Mouse (Mus musculus) kidney, adult 2 months (tissue): ENCODE results near the gene Tldc2. TPM values are rescaled to one million over a fixed set of nuclear protein-coding genes. Genes with fewer than 3 reads are reported as not detected.

ENCODE experiments used
- DNase-seq: peaks from one replicate; pipeline ENCODE4 v3.0.0; 2021
- H3K27ac ChIP-seq: fragments of 200-500 bp; 2 replicates; pipeline ENCODE4 v1.5.1; 2012; ENCODE audit warnings: low read depth, low read length, control low read depth, inconsistent platforms; ENCODE audit not compliant: insufficient read depth
- H3K27me3 ChIP-seq: fragments of 200-500 bp; replicated peaks from 2 replicates; pipeline ENCODE4 v1.6.1; 2012; ENCODE audit warnings: mild to moderate bottlenecking, moderate library complexity, low read length, inconsistent platforms; ENCODE audit not compliant: control insufficient read depth, insufficient read depth
- H3K36me3 ChIP-seq: fragments of 200-500 bp; 2 replicates; pipeline ENCODE4 v1.6.1; 2012; ENCODE audit warnings: mild to moderate bottlenecking, moderate library complexity, low read length, inconsistent platforms; ENCODE audit not compliant: control insufficient read depth, insufficient read depth
- H3K4me1 ChIP-seq: fragments of 200-500 bp; 2 replicates; pipeline ENCODE4 v1.6.1; 2011; ENCODE audit warnings: low read length; ENCODE audit not compliant: control insufficient read depth, insufficient read depth
- H3K4me3 ChIP-seq: fragments of 200-500 bp; 2 replicates; pipeline ENCODE4 v1.5.1; 2011; ENCODE audit warnings: mild to moderate bottlenecking, low read depth, low read length, control low read depth; ENCODE audit not compliant: insufficient read depth
- CTCF ChIP-seq: fragments of 200-500 bp; conservative IDR thresholded peaks from 2 replicates; pipeline ENCODE4 v1.5.1; 2011; ENCODE audit warnings: low read depth, mild to moderate bottlenecking, control low read depth, low read length, moderate library complexity, mixed read lengths; ENCODE audit not compliant: insufficient read depth, insufficient read length
- POLR2A ChIP-seq: fragments of 200-500 bp; IDR thresholded peaks from one replicate; pipeline ENCODE4 v1.6.1; 2011; ENCODE audit warnings: low read depth, low read length, control low read depth
- WGBS: fragments of 180-500 bp; shearing (Covaris S2); methylation state at CpG from one replicate; pipeline ENCODE4 v1.1.7; 2018; 5-methylcytosine and 5-hydroxymethylcytosine counted together
- polyA plus RNA-seq: library from polyadenylated mRNA; depleted of rRNA; stranded (reverse); fragments of >200 nt; gene quantifications from 2 replicates; pipeline ENCODE4 v1.2.3, GENCODE M21; 2012

Tldc2 gene
- polyA plus RNA-seq, 1 experiment, result 11.3 TPM

DNA sequence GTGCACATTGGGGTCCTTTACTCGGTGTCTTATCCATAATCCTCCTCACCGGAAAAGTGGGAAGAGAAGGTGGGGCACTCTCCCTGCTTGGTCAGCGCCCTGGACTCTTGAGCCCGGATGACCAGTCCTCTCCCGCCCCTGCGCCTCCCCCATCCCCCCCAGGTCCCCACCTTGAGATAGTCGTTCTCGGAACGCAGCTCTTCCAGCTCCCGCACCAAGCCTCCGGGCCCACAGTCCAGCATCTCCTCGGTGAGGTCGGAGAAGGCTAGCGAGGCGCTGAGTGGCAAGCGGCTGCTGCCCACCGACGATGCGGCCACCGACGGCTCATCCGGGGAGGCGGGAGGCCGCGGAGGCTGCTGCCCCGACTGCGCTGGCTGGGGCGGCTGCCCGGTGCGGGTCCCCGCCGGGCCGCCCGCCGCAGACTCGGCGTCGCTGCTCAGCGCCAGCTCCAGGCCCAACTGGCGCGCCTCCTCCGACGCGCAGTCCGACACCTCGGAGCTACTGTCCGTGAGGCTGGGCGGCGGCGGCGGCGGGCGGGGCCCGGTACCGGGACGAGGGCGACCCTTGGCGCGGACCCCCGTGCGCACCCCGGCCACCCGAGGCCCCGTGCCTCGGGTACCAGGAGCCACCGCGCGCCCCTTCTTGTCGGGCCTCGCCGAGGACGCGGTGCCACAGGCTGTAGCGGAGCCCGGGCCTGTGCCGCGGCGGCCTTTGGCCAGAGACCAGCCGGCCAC is 8.6 kb upstream of the Tldc2 start:
- Histone ChIP-seq H3K36me3 (no peaks in the 10 kb centered on the region), H3K27me3 (no peaks in the 10 kb centered on the region), H3K4me3 (peak overlapping the region; percentile 65), H3K27ac (peak overlapping the region; percentile 60), H3K4me1 (peaks cover 6% of the 10 kb centered on the region; the same call in 1 of the 2 replicates)
- peak; percentile 37 for DNase-seq
- TF ChIP-seq CTCF, result no peak
- TF ChIP-seq POLR2A, result no peak
- under 1% methylated on average over 79 of the region's 79 CpGs for WGBS

DNA sequence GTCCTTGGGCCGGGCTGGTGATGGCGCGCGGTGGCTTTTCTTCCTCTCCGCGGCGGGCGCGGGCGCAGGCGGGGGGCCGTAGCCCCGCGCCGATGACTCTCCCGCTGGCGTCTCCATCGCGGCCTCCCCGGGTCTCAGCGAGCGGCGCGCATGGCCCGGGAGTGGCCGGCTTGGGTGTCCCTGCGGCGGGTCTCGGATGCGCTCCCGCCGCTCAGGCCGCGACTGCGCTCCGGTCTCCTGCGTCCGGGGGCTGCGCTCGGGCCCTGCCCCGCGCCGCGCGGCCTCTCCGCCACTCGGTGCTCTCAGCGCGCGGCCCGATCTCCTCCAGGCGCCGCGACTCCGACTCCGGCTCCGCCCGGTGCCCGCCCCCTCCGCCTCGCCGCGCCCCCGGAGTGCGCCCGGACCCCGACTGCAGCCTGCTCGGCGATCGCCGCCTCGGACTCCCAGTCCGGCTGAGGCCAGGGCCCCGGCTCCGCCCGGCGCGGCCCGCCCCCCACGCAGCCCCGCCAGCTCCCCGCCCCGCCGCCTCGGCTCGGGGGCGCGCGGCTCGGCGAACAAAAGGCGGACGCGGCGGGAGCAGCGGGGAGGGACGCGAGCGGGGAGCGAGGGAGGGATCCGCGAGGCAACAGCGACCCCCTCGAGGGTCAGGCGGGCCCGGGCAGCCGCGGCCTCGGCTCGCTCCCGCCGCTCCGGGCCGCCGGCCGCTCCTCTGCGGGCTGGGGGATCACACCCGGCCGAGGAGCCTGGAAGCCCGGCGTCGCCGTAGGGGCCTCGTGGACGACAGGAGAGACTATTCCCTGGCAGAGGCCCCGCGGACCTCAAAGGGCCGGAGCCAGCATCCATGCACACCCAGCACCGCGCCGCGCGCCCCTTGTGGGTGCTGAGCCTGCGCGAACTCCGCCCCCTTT is 7.8 kb upstream of the Tldc2 start, which contains the start of gene Soga1:
Gene Soga1 (minus strand): TSS at position 462 of the 908 bp plus-strand sequence.
- TF ChIP-seq POLR2A, result no peak
- TF ChIP-seq CTCF, result peak; percentile 42
- no peaks in the 10 kb centered on the region for H3K27me3 ChIP-seq
- H3K4me3 ChIP-seq, result peak within 1 kb of the TSS; percentile 65
- WGBS, result 2% methylated on average over 132 of the region's 136 CpGs
- peak; percentile 88 for DNase-seq
- H3K27ac ChIP-seq, result peak within 1 kb of the TSS; percentile 31; the same call in 1 of the 2 replicates
- peaks cover 6% of the 10 kb centered on the region; the same call in 1 of the 2 replicates for H3K4me1 ChIP-seq
- no peaks in the 10 kb centered on the region for H3K36me3 ChIP-seq

DNA sequence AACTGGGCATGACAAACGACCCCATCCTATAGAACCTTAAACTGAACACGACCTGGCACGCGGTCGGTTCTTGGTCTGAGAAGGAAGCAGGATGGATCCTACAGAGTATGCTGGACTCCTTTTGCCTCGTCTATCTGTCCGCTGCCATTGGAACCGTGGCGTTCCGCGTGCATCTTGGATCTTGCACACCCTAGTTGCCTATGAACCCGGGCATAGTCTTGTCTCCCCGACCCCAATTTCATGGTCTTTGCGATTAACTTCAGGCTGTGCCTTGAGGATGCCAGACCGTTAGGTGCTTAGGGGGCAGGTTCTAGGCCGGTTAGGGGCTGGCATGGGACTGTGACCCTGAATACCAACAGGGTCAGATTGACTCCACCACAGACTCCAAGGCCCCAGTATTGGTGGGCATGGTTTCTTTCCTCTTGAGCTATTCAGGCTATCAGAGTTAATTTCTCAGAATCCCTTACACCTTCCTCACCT is 7.1 kb upstream of the Tldc2 start:
- H3K4me1 ChIP-seq, result peaks cover 3% of the 10 kb centered on the region; the same call in 1 of the 2 replicates
- no peaks in the 10 kb centered on the region for H3K36me3 ChIP-seq
- no peak overlapping the region for H3K27ac ChIP-seq
- H3K4me3 ChIP-seq, result peak overlapping the region; percentile 65; the same call in 1 of the 2 replicates
- H3K27me3 ChIP-seq, result no peaks in the 10 kb centered on the region
- 20% methylated on average over 16 of the region's 16 CpGs for WGBS
- no peak for DNase-seq
- TF ChIP-seq POLR2A, result no peak
- no peak for TF ChIP-seq CTCF

DNA sequence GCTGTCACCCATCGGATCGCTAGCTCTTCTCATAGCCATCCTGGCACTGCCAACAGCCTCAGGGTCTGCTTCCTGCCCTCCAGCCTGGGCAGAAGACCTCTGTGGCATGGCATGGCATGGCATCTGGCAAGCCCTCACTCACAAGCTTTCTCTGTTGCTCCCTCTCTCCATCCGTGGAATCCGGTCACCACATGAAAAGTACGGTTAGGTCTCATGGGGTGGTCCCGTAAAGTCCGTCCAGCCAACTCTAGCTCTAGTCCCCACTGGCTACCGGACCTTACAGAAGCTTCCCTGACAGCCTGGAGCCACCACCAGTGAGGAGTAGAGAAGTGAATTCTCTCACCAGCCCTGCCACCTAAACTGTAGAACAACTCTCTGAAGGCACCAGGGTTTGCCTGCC is 5.5 kb upstream of the Tldc2 start:
- no peak for TF ChIP-seq CTCF
- no peak for TF ChIP-seq POLR2A
- Histone ChIP-seq H3K27ac (no peak overlapping the region), H3K4me3 (no peak overlapping the region), H3K36me3 (no peaks in the 10 kb centered on the region), H3K4me1 (no peaks in the 10 kb centered on the region; the same call in 1 of the 2 replicates), H3K27me3 (no peaks in the 10 kb centered on the region)
- DNase-seq, result no peak
- WGBS, result 88% methylated on average over 8 of the region's 8 CpGs

DNA sequence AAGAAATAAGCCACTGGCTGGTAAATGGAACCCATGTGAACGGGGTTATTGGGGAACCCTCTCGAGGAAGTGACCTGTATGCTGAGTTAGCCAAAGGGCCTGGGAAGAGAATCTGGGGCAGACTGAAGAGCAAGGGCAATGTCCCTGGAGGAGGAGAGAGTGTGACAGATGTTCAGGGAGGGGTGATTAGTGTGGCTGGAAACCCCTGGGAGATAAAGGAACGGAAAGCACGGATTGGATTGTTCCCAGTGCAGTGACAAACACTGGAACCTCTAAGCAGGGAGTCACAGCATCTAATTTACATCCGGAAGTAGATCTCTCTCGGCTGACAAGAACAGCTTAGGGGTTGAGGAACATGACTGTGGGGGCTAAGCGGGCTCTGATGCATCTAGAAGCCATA is 4.9 kb upstream of the Tldc2 start:
- no peak for DNase-seq
- no peak for TF ChIP-seq POLR2A
- TF ChIP-seq CTCF, result no peak
- Histone ChIP-seq H3K4me1 (no peaks in the 10 kb centered on the region), H3K4me3 (no peak overlapping the region), H3K36me3 (no peaks in the 10 kb centered on the region), H3K27me3 (no peaks in the 10 kb centered on the region), H3K27ac (no peak overlapping the region)
- 39% methylated on average over 7 of the region's 7 CpGs for WGBS

DNA sequence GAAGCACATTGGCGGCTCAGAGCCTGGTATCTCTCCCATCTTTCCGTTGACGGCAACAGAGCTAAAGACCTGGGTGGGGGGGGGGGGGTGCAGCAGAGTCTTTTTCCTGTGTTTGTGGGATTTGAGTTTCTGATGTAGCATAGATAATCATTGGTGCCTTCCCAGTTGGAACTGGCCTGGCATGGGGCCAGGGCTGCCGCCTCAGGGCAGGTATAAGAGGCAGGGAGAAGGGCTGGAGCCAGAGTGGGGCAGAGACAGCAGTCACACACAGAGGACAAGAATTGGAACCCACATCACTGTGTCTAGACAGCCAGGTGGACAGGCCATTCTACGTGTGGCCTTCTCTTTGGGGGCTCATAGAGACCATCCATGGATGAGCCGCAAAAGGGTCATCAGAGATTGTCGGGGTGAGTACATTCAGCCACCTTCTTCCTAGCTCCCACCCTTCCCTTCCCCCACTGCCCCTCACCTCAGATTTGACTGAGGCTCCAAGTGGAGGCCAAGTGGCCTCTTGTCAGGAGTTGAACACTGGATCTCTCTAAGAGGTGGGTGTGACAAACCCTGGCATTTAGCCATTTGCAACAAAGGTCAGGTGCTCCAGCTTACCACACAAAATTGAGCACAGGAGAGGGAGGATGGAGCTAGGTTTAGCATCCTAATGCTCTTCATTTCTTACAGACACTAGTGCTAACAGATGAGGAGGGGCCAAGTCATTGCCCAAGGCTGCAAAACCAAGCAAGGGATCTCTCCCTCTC is 1.8 kb upstream of the Tldc2 start:
- no peak for TF ChIP-seq CTCF
- no peak for TF ChIP-seq POLR2A
- H3K4me1 ChIP-seq, result no peaks in the 10 kb centered on the region

More for the DNA sequence above, 1.8 kb upstream of the Tldc2 start:
- 87% methylated on average over 7 of the region's 7 CpGs for WGBS
- no peak for DNase-seq
- Histone ChIP-seq H3K27me3 (no peaks in the 10 kb centered on the region), H3K4me3 (no peak overlapping the region), H3K27ac (no peak overlapping the region), H3K36me3 (no peaks in the 10 kb centered on the region)
